8 mouse cellular contexts compared by ENCODE assay signal in the genomic region with DNA sequence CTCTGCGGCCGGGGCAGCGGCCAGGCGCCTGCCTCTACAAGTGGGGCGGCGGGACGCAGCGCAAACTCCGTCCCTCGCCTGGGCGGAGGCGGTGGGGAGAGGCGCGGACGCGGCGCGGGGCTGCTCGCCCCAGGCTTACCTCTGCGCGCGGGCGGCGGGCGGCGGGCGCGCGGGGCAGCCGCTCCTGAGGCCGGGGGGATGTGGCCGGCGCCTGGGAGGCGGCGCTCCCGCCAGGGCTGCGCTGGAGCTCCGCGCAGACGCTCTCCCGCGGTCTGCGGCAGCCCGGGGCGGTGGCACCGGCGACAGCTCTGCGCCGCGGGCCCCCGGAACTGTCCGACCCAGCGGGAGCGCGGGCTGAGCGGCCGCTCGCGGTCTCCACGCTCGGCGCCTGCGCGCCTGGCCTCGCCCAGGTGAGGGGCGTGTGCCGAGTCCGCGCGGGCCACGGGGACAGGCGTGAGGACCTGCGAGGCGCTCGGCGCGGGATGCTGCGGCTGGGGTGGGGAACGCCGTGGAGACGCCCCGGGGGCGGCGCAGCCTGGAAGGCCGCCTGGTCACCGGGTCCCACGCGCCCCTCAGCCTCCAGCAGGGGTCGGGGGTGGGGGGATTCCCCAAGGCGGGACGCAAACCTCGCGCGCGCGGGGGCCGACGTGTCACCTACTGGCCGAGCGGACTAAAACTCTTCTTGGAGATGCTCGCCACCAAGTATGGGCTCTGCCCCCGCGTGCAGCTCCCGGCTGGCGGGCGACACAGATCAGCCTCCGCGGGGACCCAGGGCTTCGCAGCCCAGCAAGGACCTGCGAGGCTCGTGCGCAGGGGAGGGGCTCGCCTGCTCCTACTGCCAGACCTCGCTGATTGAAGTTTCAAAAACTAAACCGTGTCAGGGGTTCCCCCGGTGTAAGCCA. TPM values are rescaled to one million over a fixed set of nuclear protein-coding genes. Genes with fewer than 3 reads are reported as not detected.
A peak's percentile ranks its signal among the peaks of the same experiment; 100 is the strongest.
DNase-seq lines count a peak whose midpoint lies in the region; ATAC-seq and TF ChIP-seq lines count a peak whose summit lies in the region.

No protein-coding gene starts in this region.

- H3K9ac ChIP-seq in intestine, embryonic 14.5 days (ENCODE audit: low read length) = peak overlapping the region; percentile 49
- H3K9ac ChIP-seq in liver, embryonic 14.5 days (replicated peaks) = no peak overlapping the region

- H3K36me3 ChIP-seq in intestine, embryonic 14.5 days (ENCODE audit: control insufficient read depth, insufficient read depth, low read length) = no peaks in the 10 kb centered on the region
- no peaks in the 10 kb centered on the region for H3K36me3 ChIP-seq in liver, embryonic 14.5 days (replicated peaks; ENCODE audit: control insufficient read depth, insufficient read depth, low read depth)

- no peak for TF ChIP-seq CTCF in liver, embryonic 14.5 days (IDR thresholded peaks at IDR 0.05; ENCODE audit: low read depth)

- H3K4me2 ChIP-seq in intestine, embryonic 14.5 days (ENCODE audit: low read length) = peak overlapping the region; percentile 96
- H3K4me2 ChIP-seq in liver, embryonic 14.5 days (ENCODE audit: low read depth) = peak overlapping the region; percentile 49

- peak; percentile 84 for ATAC-seq in intestine, embryonic 14.5 days (replicated peaks; ENCODE audit: low FRiP score, low TSS enrichment, low read depth)
- ATAC-seq in liver, embryonic 14.5 days (ENCODE audit: insufficient read depth) = no peak

- DNase-seq in layer of hippocampus, adult 11-12 months (ENCODE audit: low spot score) = peak; percentile 21
- DNase-seq in layer of hippocampus, adult 9-10 months (ENCODE audit: low spot score) = no peak
- DNase-seq in cerebellum, postnatal 36 days = peak; percentile 70 to 74
- peak; percentile 49 for DNase-seq in gastrocnemius, postnatal 10 days
- DNase-seq in intestine, embryonic 14.5 days (ENCODE audit: low spot score) = peak; percentile 76
- DNase-seq in liver, embryonic 14.5 days (ENCODE audit: low read depth in 3 of 3, low spot score in 3 of 3) = no peak
- DNase-seq in retina, embryonic 14.5 days (ENCODE audit: low spot score) = peak; percentile 66
- DNase-seq in c-Kit-positive CD71-positive TER-119-positive erythroid progenitor cells, embryonic 14.5 days (ENCODE audit: low spot score) = no peak

- H3K27ac ChIP-seq in intestine, embryonic 14.5 days (ENCODE audit: low read depth) = peak overlapping the region; percentile 16; the same call in 1 of the 2 replicates
- H3K27ac ChIP-seq in liver, embryonic 14.5 days = no peak overlapping the region

- no peaks in the 10 kb centered on the region for H3K9me3 ChIP-seq in intestine, embryonic 14.5 days (ENCODE audit: control insufficient read depth, low read length)
- H3K9me3 ChIP-seq in liver, embryonic 14.5 days (ENCODE audit: control insufficient read depth, low read length) = no peaks in the 10 kb centered on the region

- peaks cover 4% of the 10 kb centered on the region; the same call in 1 of the 2 replicates for H3K4me1 ChIP-seq in intestine, embryonic 14.5 days (replicated peaks; ENCODE audit: control insufficient read depth, insufficient read depth, low read length)
- H3K4me1 ChIP-seq in liver, embryonic 14.5 days (replicated peaks; ENCODE audit: control insufficient read depth in 2 of 2, insufficient read depth in 2 of 2, low read length in 1 of 2) = no peaks in the 10 kb centered on the region

- peak overlapping the region; percentile 57 for H3K4me3 ChIP-seq in intestine, embryonic 14.5 days (ENCODE audit: low read depth, low read length)
- H3K4me3 ChIP-seq in liver, embryonic 14.5 days (ENCODE audit: insufficient read depth in 1 of 2, low read depth in 2 of 2, low read length in 2 of 2) = peak overlapping the region; percentile 27 to 36

- no peak for TF ChIP-seq EP300 in liver, embryonic 14.5 days (IDR thresholded peaks at IDR 0.05; ENCODE audit: low read depth)

- H3K27me3 ChIP-seq in intestine, embryonic 14.5 days (replicated peaks; ENCODE audit: control insufficient read depth, insufficient read depth, low read length) = peaks cover 35% of the 10 kb centered on the region
- peaks cover 32% of the 10 kb centered on the region for H3K27me3 ChIP-seq in liver, embryonic 14.5 days (ENCODE audit: control insufficient read depth, insufficient read depth, low read length)

- WGBS in intestine, embryonic 14.5 days = under 1% methylated on average over 100 of the region's 116 CpGs
- whole genome bisulfite sequencing in liver, embryonic 14.5 days (ENCODE audit: insufficient replicate concordance) = 1% methylated on average over 99 of the region's 116 CpGs

RNA-seq across cellular contexts. Expression of gene Zfp385b, which starts 2.8 kb away (rescaled TPM):
- total RNA-seq in gastrocnemius, postnatal 10 days (2021) = 1 to 10 TPM; 5.2 to 7.1 TPM
- 7.6 and 7.9 TPM in 2 replicates for polyA plus RNA-seq in intestine, embryonic 14.5 days (2014; fragmentation: Nextera tagmentation; extraction: Ambion mirVana)
- 2.2 and 2.8 TPM in 2 replicates for polyA plus RNA-seq in liver, embryonic 14.5 days (2012; rRNA removed)
- 2.8 and 3.8 TPM in 2 replicates for polyA plus RNA-seq in liver, embryonic 14.5 days (2014; fragmentation: Nextera tagmentation; extraction: Ambion mirVana)

Comparison
In these comparisons a context has a peak if more than half of its experiments do, and no peak if none do; other contexts are left out.
1. DNase-seq: peak in layer of hippocampus, adult 11-12 months (single experiment), cerebellum, postnatal 36 days (2 of 2), gastrocnemius, postnatal 10 days (single experiment), intestine, embryonic 14.5 days (single experiment) and retina, embryonic 14.5 days (single experiment); none in layer of hippocampus, adult 9-10 months (single experiment), liver, embryonic 14.5 days (0 of 3) and c-Kit-positive CD71-positive TER-119-positive erythroid progenitor cells, embryonic 14.5 days (single experiment).